Mouse (Mus musculus) neural tube, embryonic 13.5 days (tissue): ENCODE measurements around the gene Rab40c. TPM values are rescaled to one million over a fixed set of nuclear protein-coding genes. Genes with fewer than 3 reads are reported as not detected.

Source experiments
- ATAC-seq: fragments of 200-750 bp; cut with Nextera tagmentation; 2 replicates; pipeline ENCODE4 v1.8.0; 2017; ENCODE audit warnings: low read depth, mild to moderate bottlenecking, moderate TSS enrichment, moderate library complexity
- H3K27ac ChIP-seq: fragments of 300-500 bp; sonication (generic); replicated peaks from 2 replicates; pipeline ENCODE4 v1.5.1; 2015; ENCODE audit warnings: moderate library complexity, mild to moderate bottlenecking, inconsistent platforms
- H3K27me3 ChIP-seq: fragments of 300-500 bp; sonication (generic); 2 replicates; pipeline ENCODE4 v1.6.1; 2015; ENCODE audit warnings: mild to moderate bottlenecking, inconsistent platforms
- H3K36me3 ChIP-seq: fragments of 300-500 bp; sonication (generic); 2 replicates; pipeline ENCODE4 v1.6.1; 2015; ENCODE audit warnings: mild to moderate bottlenecking, inconsistent platforms
- H3K4me1 ChIP-seq: fragments of 300-500 bp; sonication (generic); replicated peaks from 2 replicates; pipeline ENCODE4 v1.6.1; 2015; ENCODE audit warnings: inconsistent platforms
- H3K4me2 ChIP-seq: fragments of 300-500 bp; sonication (generic); 2 replicates; pipeline ENCODE4 v1.6.1; 2015; ENCODE audit warnings: inconsistent platforms, mild to moderate bottlenecking, moderate library complexity
- H3K4me3 ChIP-seq: fragments of 300-500 bp; sonication (generic); 2 replicates; pipeline ENCODE4 v1.5.1; 2015; ENCODE audit warnings: mild to moderate bottlenecking, inconsistent platforms
- H3K9ac ChIP-seq: fragments of 300-500 bp; sonication (generic); 2 replicates; pipeline ENCODE4 v1.6.1; 2015; ENCODE audit warnings: moderate library complexity, mild to moderate bottlenecking, inconsistent platforms
- H3K9me3 ChIP-seq: fragments of 300-500 bp; sonication (generic); 2 replicates; pipeline ENCODE4 v1.6.1; 2016; ENCODE audit warnings: inconsistent platforms
- WGBS: fragments of 180-500 bp; shearing (Covaris S2); methylation state at CpG from one replicate; pipeline ENCODE4 v1.1.7; 2015; 5-methylcytosine and 5-hydroxymethylcytosine counted together
- polyA plus RNA-seq: library from polyadenylated mRNA; unstranded; fragments of >200 nt; fragmentation: Nextera tagmentation; extraction: Ambion mirVana; gene quantifications from 2 replicates; pipeline ENCODE4 v1.2.1, GENCODE M21; 2015

Gene Rab40c
- polyA plus RNA-seq, 1 experiment from 2014 or later = 50.7 TPM

DNA sequence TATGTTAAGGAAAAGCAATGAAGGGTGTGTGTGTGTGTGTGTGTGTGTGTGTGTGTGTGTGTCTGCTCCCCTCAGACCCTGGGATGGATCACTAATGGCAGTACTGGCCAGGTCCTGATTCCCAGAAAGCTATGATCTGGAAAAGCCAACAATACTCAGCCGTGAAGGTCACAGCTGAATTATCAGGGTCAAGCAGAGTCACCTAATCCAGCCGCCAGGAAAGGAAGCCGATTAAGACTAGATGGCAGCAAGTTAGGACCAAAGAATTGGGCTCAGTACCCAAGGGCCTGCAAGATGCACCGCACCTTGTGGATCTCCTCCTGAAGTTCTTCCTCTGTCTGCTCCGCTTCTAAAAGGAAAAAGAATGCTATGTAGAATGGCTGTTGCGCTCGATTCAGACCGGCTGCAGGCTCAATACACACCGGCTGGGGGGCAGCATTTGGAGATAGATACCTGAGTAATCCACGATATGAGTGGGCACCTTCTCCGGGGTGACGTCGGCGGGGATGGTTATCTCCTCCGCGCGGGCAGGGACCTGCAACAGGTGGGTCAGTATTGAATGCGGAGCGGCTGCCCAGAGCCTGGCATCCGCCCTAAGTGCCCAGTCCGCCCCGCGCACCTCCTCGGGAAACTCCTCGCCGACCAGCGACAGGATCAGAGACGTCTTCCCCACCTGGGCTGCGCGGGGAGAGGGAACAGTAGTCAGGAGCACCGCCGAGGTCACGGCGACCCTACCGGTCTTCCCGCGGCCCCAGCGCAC lies 75.7 kb downstream of the Rab40c start:
- Histone ChIP-seq H3K9ac (peak overlapping the region; percentile 86), H3K27ac (peak overlapping the region; percentile 69), H3K4me3 (peak overlapping the region; percentile 86), H3K36me3 (peaks cover 68% of the 10 kb centered on the region), H3K4me1 (peaks cover 23% of the 10 kb centered on the region), H3K4me2 (peak overlapping the region; percentile 95), H3K27me3 (no peaks in the 10 kb centered on the region), H3K9me3 (no peaks in the 10 kb centered on the region)
- 3% methylated on average over 38 of the region's 38 CpGs for WGBS
- peak; percentile 38 for ATAC-seq

DNA sequence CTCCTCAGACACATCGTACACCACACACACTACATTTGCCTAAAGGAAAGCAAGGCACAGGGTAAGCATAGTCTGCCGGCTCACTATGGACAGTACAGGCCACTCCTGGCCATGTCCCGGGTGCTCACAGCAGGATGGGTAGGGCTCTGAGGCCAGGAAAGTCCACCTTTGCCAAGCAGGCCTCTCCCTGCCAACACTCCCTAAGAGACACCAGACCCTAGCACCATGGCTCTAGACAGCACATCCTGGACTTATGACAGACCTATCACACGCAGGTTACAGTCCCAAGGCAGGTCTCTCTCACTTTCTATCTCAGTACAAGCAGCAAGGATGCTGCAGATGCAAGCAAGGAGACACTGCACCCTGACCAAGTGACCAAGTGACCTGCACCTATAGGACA lies 76.4 kb downstream of the Rab40c start:
- H3K9me3 ChIP-seq = no peaks in the 10 kb centered on the region
- H3K27ac ChIP-seq = no peak overlapping the region
- peaks cover 28% of the 10 kb centered on the region for H3K4me1 ChIP-seq
- H3K4me2 ChIP-seq = peak overlapping the region; percentile 95
- peaks cover 65% of the 10 kb centered on the region for H3K36me3 ChIP-seq
- peak overlapping the region; percentile 86 for H3K4me3 ChIP-seq
- H3K9ac ChIP-seq = peak overlapping the region; percentile 86
- 90% methylated on average over 4 of the region's 4 CpGs for WGBS
- ATAC-seq = no peak
- H3K27me3 ChIP-seq = no peaks in the 10 kb centered on the region

DNA sequence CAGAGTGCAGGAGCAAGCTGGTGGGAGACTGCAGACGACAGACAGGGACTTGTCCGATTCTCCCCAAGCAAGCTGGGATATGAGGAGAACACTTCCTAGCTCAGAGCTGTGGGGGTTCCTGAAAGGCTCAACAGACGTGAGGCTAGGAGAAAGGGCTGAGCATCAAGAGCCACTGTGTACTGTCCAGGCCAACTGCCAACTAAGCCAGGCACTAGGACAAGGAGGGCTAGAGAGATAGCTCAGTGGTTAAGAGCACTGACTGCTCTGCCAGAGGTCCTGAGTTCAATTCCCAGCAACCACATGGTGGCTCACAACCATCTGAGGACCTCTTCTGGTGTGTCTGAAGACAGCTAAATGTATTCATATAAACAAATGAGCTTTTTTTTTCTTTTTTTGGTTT lies 77.0 kb downstream of the Rab40c start:
- Histone ChIP-seq H3K27ac (no peak overlapping the region), H3K4me3 (no peak overlapping the region), H3K9me3 (no peaks in the 10 kb centered on the region), H3K4me2 (no peak overlapping the region), H3K27me3 (no peaks in the 10 kb centered on the region), H3K9ac (0 out of 2 replicates have a peak overlapping the region, but pooled peaks have one; percentile 86), H3K4me1 (peaks cover 34% of the 10 kb centered on the region), H3K36me3 (peaks cover 62% of the 10 kb centered on the region)
- 86% methylated on average over 3 of the region's 3 CpGs for WGBS
- ATAC-seq = no peak

DNA sequence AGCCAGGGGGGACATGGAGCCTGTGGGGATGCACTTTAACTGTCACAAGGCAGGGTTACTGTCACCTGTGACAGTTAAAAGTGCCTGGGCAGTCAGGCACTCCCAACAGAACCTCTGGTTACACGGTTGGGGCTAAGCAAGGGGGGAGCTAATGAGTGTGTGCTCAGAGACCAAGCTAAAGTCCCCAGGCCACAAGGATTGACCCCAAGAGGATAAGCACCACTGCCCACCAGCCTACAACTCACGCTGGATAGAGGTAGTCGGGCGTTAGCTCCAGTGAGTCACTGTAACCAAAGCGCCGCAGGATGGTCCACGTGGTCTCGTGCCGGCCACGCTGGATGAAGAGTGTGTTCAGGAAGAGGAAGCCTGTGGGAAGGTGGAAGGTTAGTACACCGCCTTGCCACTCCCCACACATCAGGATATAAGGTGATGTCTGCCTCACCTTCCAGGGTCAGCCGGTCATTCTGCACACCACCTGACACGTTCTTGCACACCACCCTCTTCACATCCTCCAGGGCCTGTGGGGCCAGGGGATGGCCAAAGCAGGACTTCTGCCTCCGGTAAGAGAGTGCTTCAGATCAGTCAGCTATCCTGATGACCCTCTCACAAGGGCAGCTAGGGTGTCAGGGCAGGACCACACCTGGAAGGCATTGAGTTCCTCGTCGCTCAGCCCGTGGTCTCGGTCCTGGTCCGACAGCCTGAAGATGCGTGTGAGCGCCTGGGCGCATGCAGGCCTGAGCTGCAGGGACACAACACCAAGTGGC lies 78.2 kb downstream of the Rab40c start, which contains the start of gene Gm20683:
Gene Gm20683, minus strand, starts transcription at position 647 of the 764 bp plus-strand sequence.
- Histone ChIP-seq H3K4me3 (no peak within 1 kb of the TSS), H3K36me3 (peaks cover 53% of the 10 kb centered on the region)

DNA sequence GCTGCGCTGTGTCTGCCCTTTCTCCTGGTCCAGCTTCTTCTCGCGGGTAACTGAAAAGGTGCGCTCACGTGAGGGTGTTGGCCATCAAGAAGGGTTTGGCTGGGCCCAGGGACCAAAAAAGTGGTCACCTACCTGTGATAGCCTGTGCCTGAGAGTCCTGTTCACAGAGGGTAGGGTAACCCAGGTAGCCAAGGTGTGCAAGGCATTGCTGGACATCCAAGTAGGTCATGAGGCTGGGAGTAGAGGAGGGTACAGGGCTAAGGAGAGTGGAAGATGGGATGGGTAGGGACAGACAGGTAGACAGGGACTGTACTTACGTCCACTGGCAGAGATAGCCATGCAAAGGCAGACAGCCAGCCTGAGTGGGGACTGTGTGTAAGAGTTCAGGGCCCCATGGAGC lies 79.0 kb downstream of the Rab40c start:
- peaks cover 54% of the 10 kb centered on the region for H3K4me1 ChIP-seq
- H3K36me3 ChIP-seq = peaks cover 54% of the 10 kb centered on the region

More for the DNA sequence above, 78.2 kb downstream of the Rab40c start, which contains the start of gene Gm20683:
- H3K4me1 ChIP-seq = peaks cover 46% of the 10 kb centered on the region
- no peak within 1 kb of the TSS for H3K9ac ChIP-seq
- 92% methylated on average over 22 of the region's 22 CpGs for WGBS
- H3K27ac ChIP-seq = no peak within 1 kb of the TSS
- ATAC-seq = no peak
- H3K27me3 ChIP-seq = no peaks in the 10 kb centered on the region
- no peak within 1 kb of the TSS for H3K4me2 ChIP-seq
- no peaks in the 10 kb centered on the region for H3K9me3 ChIP-seq

DNA sequence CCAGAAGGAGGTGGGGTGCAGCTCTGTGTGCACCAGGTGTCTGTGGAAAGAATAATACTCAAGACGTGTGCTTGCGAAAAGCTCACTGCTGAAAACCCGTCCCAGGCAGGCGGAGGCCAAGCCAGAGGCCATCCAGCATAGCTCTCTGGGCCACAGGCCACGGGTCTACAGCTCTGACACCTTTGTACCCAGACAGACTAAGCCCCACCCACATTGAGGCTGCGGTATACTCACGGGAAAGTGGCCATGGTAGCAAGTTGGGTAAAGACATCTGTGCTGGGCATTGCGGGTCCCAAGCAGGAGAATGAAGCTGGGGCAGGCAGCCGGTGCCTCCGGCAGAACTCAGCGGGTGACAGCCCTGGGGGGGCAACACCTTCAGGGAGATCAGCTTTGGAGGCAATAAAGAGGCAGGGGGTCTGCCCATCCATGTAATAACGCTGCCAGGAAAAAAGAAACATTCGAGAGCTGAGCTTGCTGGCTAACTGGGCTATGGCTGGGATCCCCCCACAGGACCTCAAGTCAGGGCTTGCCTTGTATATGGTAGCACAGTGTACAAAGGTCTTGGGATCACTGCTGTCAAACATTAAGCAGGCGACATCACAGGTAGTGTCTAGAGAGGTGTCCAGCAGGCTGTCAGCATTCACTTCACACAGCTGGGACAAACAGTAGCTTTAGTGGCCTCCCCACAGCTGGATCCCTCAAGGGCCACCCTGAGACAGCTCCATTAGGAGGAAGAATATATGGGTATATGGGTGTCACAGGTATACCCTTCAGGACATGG lies 79.9 kb downstream of the Rab40c start:
- Histone ChIP-seq H3K36me3 (peaks cover 59% of the 10 kb centered on the region), H3K4me1 (peaks cover 59% of the 10 kb centered on the region)
- WGBS = 80% methylated on average over 14 of the region's 14 CpGs

More for the DNA sequence above, 79.0 kb downstream of the Rab40c start:
- 97% methylated on average over 6 of the region's 6 CpGs for WGBS
- H3K4me3 ChIP-seq = no peak overlapping the region
- no peak overlapping the region for H3K4me2 ChIP-seq
- no peaks in the 10 kb centered on the region for H3K9me3 ChIP-seq
- no peak for ATAC-seq
- H3K27me3 ChIP-seq = no peaks in the 10 kb centered on the region
- no peak overlapping the region for H3K27ac ChIP-seq
- H3K9ac ChIP-seq = no peak overlapping the region

DNA sequence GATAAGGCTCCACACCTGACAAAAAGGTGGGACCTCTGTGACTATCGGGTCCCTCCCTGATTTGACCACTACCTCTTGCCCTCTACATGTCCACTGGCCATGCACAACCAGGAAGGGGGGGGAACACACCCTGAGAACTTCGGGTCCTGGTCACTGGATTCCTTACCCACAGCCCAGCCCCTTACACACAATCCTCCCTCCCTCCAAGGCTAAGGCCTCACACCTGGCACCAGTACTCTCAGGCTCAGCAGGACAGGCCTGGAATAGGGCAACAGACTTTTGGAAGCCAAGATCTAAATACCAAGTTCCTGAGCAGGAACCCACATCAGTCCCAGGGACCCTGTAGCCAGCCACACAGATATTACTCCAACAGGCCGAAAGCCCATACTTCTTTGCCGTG lies 80.6 kb downstream of the Rab40c start:
- WGBS = 86% methylated on average over 4 of the region's 4 CpGs
- no peak overlapping the region for H3K4me2 ChIP-seq
- peaks cover 59% of the 10 kb centered on the region for H3K36me3 ChIP-seq
- H3K4me3 ChIP-seq = no peak overlapping the region
- ATAC-seq = no peak
- no peak overlapping the region; the same call in 1 of the 2 replicates for H3K9ac ChIP-seq
- peaks cover 63% of the 10 kb centered on the region for H3K4me1 ChIP-seq
- H3K27ac ChIP-seq = no peak overlapping the region
- no peaks in the 10 kb centered on the region for H3K9me3 ChIP-seq
- H3K27me3 ChIP-seq = no peaks in the 10 kb centered on the region

More for the DNA sequence above, 79.9 kb downstream of the Rab40c start:
- no peak for ATAC-seq
- no peaks in the 10 kb centered on the region for H3K9me3 ChIP-seq
- no peaks in the 10 kb centered on the region for H3K27me3 ChIP-seq
- H3K9ac ChIP-seq = no peak overlapping the region
- H3K4me2 ChIP-seq = no peak overlapping the region
- H3K27ac ChIP-seq = no peak overlapping the region
- no peak overlapping the region for H3K4me3 ChIP-seq

DNA sequence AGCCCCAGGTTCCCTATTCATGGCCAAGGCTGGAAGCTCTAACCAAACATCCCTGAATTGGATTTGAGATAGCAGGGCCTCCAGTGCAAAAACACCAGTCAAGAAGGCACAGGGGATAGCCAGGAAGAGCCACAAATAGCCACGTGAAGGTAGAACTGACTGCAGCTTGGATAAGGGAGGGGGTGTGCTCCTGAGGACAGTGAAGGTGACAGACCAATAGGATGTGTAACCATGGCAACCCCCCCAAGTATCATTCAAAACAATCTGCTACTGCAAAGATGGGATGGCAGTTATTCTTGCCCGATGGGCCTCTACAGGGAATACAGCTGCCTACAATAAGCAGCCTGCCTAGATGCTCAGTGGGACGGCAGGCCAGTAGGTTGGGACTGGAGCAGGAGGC lies 82.0 kb downstream of the Rab40c start:
- Histone ChIP-seq H3K4me1 (peaks cover 57% of the 10 kb centered on the region), H3K36me3 (peaks cover 53% of the 10 kb centered on the region)

DNA sequence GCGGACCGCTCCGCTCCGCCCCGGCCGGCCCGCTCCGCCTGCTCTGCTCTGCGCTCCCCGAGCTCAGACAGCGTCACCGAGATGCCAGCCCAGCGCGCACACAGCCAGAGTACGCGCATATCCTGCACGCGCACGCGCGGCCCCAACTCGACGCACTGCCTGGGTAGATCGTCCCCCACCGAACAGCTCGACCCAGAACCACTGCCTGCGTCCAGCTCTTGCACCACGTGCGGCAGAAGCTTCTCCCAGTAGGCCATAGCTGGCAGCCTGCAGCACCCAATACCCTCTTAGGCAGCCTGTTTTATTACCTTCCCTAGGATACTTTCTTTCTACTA lies 82.5 kb downstream of the Rab40c start, which contains the start of gene Rhbdl1:
Gene Rhbdl1, minus strand, starts transcription at position 220 of the 335 bp plus-strand sequence.
- no peaks in the 10 kb centered on the region for H3K27me3 ChIP-seq
- WGBS = under 1% methylated on average over 28 of the region's 29 CpGs
- peak within 1 kb of the TSS; percentile 84 for H3K27ac ChIP-seq
- peak within 1 kb of the TSS; percentile 48 for H3K4me3 ChIP-seq
- peak within 1 kb of the TSS; percentile 98 for H3K4me2 ChIP-seq
- H3K9ac ChIP-seq = peak within 1 kb of the TSS; percentile 87
- peak; percentile 12; the same call in 1 of the 2 replicates for ATAC-seq
- peaks cover 59% of the 10 kb centered on the region for H3K4me1 ChIP-seq
- H3K9me3 ChIP-seq = no peaks in the 10 kb centered on the region
- peaks cover 48% of the 10 kb centered on the region for H3K36me3 ChIP-seq

More for the DNA sequence above, 82.0 kb downstream of the Rab40c start:
- H3K4me2 ChIP-seq = peak overlapping the region; percentile 98
- WGBS = 20% methylated on average over 3 of the region's 3 CpGs
- H3K9ac ChIP-seq = peak overlapping the region; percentile 87
- peak overlapping the region; percentile 48 for H3K4me3 ChIP-seq
- peak overlapping the region; percentile 84 for H3K27ac ChIP-seq
- ATAC-seq = no peak
- H3K9me3 ChIP-seq = no peaks in the 10 kb centered on the region
- H3K27me3 ChIP-seq = no peaks in the 10 kb centered on the region

DNA sequence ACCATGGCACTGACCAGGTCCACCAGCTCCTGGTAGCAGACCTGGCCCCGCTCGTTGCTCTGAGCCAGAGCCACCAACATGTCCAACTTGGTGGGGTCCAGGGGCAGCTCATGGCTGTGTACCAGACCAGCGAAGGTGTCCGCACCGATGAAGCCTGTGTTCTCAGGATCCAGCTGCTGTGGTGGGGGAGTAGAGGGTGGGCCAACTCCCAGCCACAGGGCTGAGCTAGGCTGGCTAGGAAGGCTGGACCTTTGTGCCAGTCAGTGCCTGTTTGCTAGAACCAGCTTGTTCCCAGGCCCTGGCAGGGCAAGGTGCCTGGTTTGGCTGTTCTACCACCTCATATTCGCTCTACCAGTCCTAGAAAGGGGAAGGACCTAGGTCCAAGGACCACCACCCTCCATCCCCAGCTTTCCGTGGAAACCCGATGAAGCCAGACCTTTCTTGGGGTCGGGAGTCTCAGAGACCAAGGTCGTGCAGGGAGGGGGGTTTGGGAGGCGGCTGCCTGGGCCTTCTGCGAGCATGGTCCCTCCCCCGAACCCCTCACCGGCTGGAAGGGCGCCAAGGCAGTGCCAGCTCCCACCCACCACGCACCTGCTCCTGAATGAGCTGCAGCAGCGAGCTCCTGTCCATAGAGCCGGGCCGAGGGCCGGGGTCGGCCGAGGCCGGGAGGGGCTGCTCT lies 83.0 kb downstream of the Rab40c start:
- no peaks in the 10 kb centered on the region for H3K9me3 ChIP-seq
- no peak for ATAC-seq
- peak overlapping the region; percentile 87 for H3K9ac ChIP-seq
- H3K4me2 ChIP-seq = peak overlapping the region; percentile 98
- 21% methylated on average over 23 of the region's 23 CpGs for WGBS
- H3K4me3 ChIP-seq = peak overlapping the region; percentile 48
- H3K36me3 ChIP-seq = peaks cover 47% of the 10 kb centered on the region
- peaks cover 64% of the 10 kb centered on the region for H3K4me1 ChIP-seq
- H3K27me3 ChIP-seq = no peaks in the 10 kb centered on the region
- peak overlapping the region; percentile 84 for H3K27ac ChIP-seq

DNA sequence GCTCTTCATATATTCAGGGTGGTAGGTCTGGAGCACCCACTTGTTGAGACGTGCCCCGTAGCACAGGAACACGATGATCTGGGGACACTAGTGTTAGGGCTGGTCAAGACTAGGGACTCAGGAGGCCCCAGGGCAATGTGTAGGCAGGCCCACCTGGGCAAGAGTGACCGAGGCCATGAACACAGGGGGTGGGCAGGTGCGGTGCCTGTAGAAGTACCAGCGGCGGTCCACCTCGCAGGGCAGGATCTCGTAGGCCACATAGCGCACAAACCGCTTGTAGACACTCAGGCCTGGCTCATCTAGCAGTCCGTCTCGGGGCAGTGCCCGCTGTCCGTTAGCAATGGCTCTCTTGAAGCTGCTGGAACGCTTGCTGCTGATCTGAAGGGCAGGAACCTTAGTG lies 83.7 kb downstream of the Rab40c start:
- Histone ChIP-seq H3K4me2 (peak overlapping the region; percentile 98), H3K27me3 (no peaks in the 10 kb centered on the region), H3K4me3 (peak overlapping the region; percentile 48; the same call in 1 of the 2 replicates), H3K4me1 (peaks cover 71% of the 10 kb centered on the region), H3K27ac (no peak overlapping the region), H3K36me3 (peaks cover 47% of the 10 kb centered on the region), H3K9me3 (no peaks in the 10 kb centered on the region), H3K9ac (peak overlapping the region; percentile 87)
- WGBS = 94% methylated on average over 16 of the region's 16 CpGs
- ATAC-seq = no peak
